Mouse (Mus musculus) midbrain, embryonic 16.5 days (tissue): Measurements from ENCODE around the gene Ceacam16. TPM values are rescaled to one million over a fixed set of nuclear protein-coding genes. Genes with fewer than 3 reads are reported as not detected.

Experiments
- ATAC-seq: fragments of 200-750 bp; cut with Nextera tagmentation; 2 replicates; pipeline ENCODE4 v1.8.0; 2017; ENCODE audit warnings: moderate TSS enrichment
- H3K27ac ChIP-seq: fragments of 300-500 bp; sonication (generic); 2 replicates; pipeline ENCODE4 v1.5.1; 2014; ENCODE audit warnings: mild to moderate bottlenecking, low read length, mixed read lengths
- H3K27me3 ChIP-seq: fragments of 300-500 bp; sonication (generic); 2 replicates; pipeline ENCODE4 v1.6.1; 2014; ENCODE audit warnings: low read depth, low read length, mixed read lengths; ENCODE audit not compliant: control insufficient read depth, insufficient read depth
- H3K36me3 ChIP-seq: fragments of 300-500 bp; sonication (generic); 2 replicates; pipeline ENCODE4 v1.6.1; 2014; ENCODE audit warnings: mild to moderate bottlenecking, low read length, moderate library complexity, mixed read lengths; ENCODE audit not compliant: control insufficient read depth, insufficient read depth
- H3K4me1 ChIP-seq: fragments of 300-500 bp; sonication (generic); 2 replicates; pipeline ENCODE4 v1.6.1; 2014; ENCODE audit warnings: mild to moderate bottlenecking, low read length, mixed read lengths; ENCODE audit not compliant: control insufficient read depth, insufficient read depth
- H3K4me2 ChIP-seq: fragments of 300-500 bp; sonication (generic); 2 replicates; pipeline ENCODE4 v1.6.1; 2014; ENCODE audit warnings: mild to moderate bottlenecking, low read length, mixed read lengths
- H3K4me3 ChIP-seq: fragments of 300-500 bp; sonication (generic); 2 replicates; pipeline ENCODE4 v1.5.1; 2014; ENCODE audit warnings: low read depth, mild to moderate bottlenecking, low read length, moderate library complexity, mixed read lengths
- H3K9ac ChIP-seq: fragments of 300-500 bp; sonication (generic); 2 replicates; pipeline ENCODE4 v1.6.1; 2014; ENCODE audit warnings: low read depth, low read length, mixed read lengths
- H3K9me3 ChIP-seq: fragments of 300-500 bp; sonication (generic); replicated peaks from 2 replicates; pipeline ENCODE4 v1.6.1; 2014; ENCODE audit warnings: mild to moderate bottlenecking, low read length, mixed read lengths; ENCODE audit not compliant: control insufficient read depth, poor library complexity, severe bottlenecking
- WGBS: fragments of 180-500 bp; shearing (Covaris S2); extraction: QIAGEN DNeasy Blood & Tissue Kit; methylation state at CpG from one replicate; pipeline ENCODE4 v1.1.7; 2014; 5-methylcytosine and 5-hydroxymethylcytosine counted together
- polyA plus RNA-seq: library from polyadenylated mRNA; unstranded; fragments of >200 nt; fragmentation: Nextera tagmentation; extraction: Ambion mirVana; gene quantifications from 2 replicates; pipeline ENCODE4 v1.2.1, GENCODE M21; 2015

Gene Ceacam16
- polyA plus RNA-seq, 1 experiment from 2014 or later = 1.6 TPM

DNA sequence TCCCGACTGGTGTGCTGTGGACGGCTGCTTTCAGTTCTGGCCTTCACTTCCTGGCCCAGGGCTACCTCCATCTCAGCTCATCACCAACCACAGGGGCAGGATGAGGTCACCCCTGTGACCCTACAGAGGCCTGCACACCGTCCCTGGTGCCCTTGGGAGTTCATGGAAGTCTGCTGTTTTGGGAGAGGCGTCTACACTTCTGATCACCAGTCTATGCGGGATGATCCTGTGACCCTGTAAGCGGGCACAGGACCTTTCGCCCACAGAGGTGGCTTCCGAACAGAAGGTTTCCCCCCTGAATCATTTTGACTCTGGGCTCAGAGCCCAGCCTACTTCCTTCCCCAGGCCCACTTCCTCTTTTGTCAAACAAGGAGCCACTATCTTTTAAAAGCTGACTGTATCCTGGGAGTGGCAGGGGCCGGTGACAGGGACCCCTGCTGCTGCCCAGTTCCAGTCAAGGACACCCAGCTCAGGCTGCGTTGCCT lies 10.1 kb upstream of the Ceacam16 start:
- H3K27me3 ChIP-seq = no peaks in the 10 kb centered on the region
- whole genome bisulfite sequencing = 75% methylated on average over 10 of the region's 10 CpGs

GRCm38 (mm10) chr7:19867751-19868399 lies 6.8 kb upstream of the Ceacam16 start:
- H3K27me3 ChIP-seq = no peaks in the 10 kb centered on the region
- H3K9me3 ChIP-seq = no peaks in the 10 kb centered on the region
- H3K4me2 ChIP-seq = no peak overlapping the region
- H3K36me3 ChIP-seq = no peaks in the 10 kb centered on the region
- H3K4me3 ChIP-seq = no peak overlapping the region
- ATAC-seq = no peak
- no peak overlapping the region for H3K9ac ChIP-seq
- WGBS = 90% methylated on average over 16 of the region's 16 CpGs
- no peaks in the 10 kb centered on the region for H3K4me1 ChIP-seq
- no peak overlapping the region for H3K27ac ChIP-seq

More for the DNA sequence above, 10.1 kb upstream of the Ceacam16 start:
- no peak for ATAC-seq
- H3K9ac ChIP-seq = no peak overlapping the region
- no peak overlapping the region for H3K4me2 ChIP-seq
- no peaks in the 10 kb centered on the region for H3K9me3 ChIP-seq
- no peak overlapping the region for H3K4me3 ChIP-seq
- H3K4me1 ChIP-seq = no peaks in the 10 kb centered on the region
- H3K36me3 ChIP-seq = no peaks in the 10 kb centered on the region
- no peak overlapping the region for H3K27ac ChIP-seq

DNA sequence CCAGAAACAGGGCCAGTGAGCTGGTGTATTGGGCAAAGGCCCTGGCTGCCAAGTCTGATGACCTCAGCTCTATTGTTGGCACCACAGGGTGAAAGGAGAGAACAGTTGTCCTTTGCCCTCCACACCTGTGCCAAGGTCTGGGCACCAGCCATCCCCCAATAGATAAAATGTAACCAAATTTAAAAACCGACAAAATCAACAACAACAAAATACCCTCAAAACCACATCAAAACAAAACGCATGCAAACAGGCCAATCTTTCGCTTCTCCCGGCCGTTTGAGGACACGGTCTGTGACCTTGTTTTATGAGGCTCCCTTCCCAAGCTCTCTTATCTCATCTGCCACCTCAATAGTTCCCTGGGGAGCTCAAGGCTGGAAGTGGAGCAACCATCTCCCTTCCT lies 5.4 kb upstream of the Ceacam16 start:
- no peaks in the 10 kb centered on the region for H3K36me3 ChIP-seq
- ATAC-seq = no peak
- no peak overlapping the region for H3K4me2 ChIP-seq
- H3K9ac ChIP-seq = no peak overlapping the region
- H3K4me3 ChIP-seq = no peak overlapping the region
- no peaks in the 10 kb centered on the region for H3K4me1 ChIP-seq
- no peaks in the 10 kb centered on the region for H3K9me3 ChIP-seq
- WGBS = 91% methylated on average over 6 of the region's 6 CpGs
- H3K27me3 ChIP-seq = no peaks in the 10 kb centered on the region
- H3K27ac ChIP-seq = no peak overlapping the region

DNA sequence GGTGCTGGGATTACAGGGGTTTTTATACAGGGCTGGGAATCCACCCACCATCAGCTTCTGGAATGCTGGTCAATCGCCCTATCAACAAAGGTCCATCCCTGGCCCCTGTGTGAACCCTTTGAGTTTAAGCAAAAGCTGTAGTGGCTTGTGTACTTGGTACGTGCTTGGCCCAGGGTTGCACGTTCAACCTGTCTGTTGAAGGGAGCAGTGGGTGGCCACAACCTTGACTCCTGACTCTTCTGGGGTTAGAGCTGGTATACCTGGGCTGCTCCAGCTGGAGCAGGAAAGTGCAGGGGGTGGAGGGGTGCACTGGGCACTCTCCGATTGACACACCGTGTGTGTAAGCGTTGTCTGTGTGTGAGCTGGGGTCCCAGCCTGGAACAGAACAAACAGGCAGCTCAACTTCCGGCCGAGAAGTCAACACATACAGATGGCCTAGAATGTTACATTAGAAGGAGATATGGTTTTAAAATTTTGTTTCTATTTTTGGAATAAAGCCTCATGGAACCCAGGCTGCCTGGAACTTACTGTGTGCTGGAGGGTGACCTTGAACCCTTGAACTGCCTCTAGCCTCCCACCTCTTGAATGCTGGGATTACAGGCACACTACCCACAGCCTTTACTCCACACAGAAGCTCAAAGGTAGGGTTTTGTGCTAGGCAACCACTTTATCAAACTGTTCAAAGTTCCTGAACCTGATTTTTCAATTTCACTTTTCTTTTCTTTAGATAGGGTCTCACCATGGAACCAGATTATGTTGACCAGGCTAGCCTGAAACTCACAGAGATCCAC lies 4.3 kb upstream of the Ceacam16 start:
- no peak overlapping the region for H3K27ac ChIP-seq
- H3K27me3 ChIP-seq = no peaks in the 10 kb centered on the region
- no peak for ATAC-seq
- H3K4me2 ChIP-seq = no peak overlapping the region
- no peak overlapping the region for H3K4me3 ChIP-seq
- no peak overlapping the region for H3K9ac ChIP-seq
- no peaks in the 10 kb centered on the region for H3K36me3 ChIP-seq
- H3K9me3 ChIP-seq = no peaks in the 10 kb centered on the region
- WGBS = 87% methylated on average over 8 of the region's 8 CpGs
- H3K4me1 ChIP-seq = no peaks in the 10 kb centered on the region

- H3K4me3 ChIP-seq = no peak overlapping the region
- H3K9ac ChIP-seq = no peak overlapping the region
- no peaks in the 10 kb centered on the region for H3K4me1 ChIP-seq
- no peaks in the 10 kb centered on the region for H3K9me3 ChIP-seq
- H3K27me3 ChIP-seq = no peaks in the 10 kb centered on the region
- no peak overlapping the region for H3K27ac ChIP-seq
- 34% methylated on average over 2 of the region's 2 CpGs for WGBS
- peak; percentile 10; the same call in 1 of the 2 replicates for ATAC-seq
- no peaks in the 10 kb centered on the region for H3K36me3 ChIP-seq
- H3K4me2 ChIP-seq = no peak overlapping the region
These were observed 3.1 kb upstream of the Ceacam16 start for GRCm38 (mm10) chr7:19864241-19864640.

DNA sequence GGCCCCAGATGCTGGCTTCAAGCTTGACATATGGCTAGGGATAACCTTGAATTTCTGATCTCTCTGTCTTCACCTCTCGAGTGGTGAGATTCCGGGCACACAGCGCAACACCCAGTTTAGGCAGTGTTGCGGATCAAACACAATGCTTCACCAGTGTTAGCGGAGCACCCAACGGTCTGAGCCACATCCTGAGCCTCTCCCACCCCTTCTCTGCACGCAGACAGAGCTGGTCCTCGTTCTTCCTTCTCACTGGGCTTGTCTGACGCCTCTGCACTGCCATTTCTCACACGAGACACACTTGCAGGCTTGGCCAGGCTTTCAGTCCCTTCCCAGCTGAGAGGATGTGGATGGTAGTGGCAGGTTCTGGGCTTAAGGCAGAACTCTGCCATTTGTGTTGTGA lies 1.4 kb downstream of the Ceacam16 start:
- ATAC-seq = no peak
- H3K36me3 ChIP-seq = no peaks in the 10 kb centered on the region
- H3K9ac ChIP-seq = no peak overlapping the region
- no peaks in the 10 kb centered on the region for H3K4me1 ChIP-seq
- no peaks in the 10 kb centered on the region for H3K27me3 ChIP-seq
- 81% methylated on average over 10 of the region's 10 CpGs for WGBS
- H3K4me2 ChIP-seq = no peak overlapping the region
- H3K27ac ChIP-seq = no peak overlapping the region
- no peak overlapping the region for H3K4me3 ChIP-seq
- no peaks in the 10 kb centered on the region for H3K9me3 ChIP-seq

DNA sequence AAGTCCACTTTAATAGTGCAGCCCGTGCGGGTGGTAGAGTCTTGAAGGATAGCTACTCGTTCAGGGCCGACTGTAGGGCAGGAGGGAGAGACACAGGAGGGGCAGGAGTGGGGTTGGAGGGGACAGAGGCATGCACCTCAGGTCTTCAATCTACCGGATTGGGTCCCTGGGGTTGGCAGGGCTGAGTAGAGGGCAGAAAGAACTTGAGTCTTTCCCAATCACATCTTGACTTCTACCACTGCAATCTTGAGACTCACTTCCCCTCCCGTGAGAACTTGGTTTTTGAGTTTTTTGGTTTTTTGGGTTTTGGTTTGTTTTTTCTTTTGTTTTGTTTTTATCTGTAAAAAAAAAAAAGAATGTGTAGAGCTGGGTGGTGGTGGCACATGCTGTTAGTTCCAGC lies 4.8 kb downstream of the Ceacam16 start:
- Histone ChIP-seq H3K36me3 (no peaks in the 10 kb centered on the region), H3K9me3 (no peaks in the 10 kb centered on the region), H3K4me2 (no peak overlapping the region), H3K27me3 (no peaks in the 10 kb centered on the region), H3K9ac (no peak overlapping the region), H3K4me3 (no peak overlapping the region), H3K27ac (no peak overlapping the region), H3K4me1 (no peaks in the 10 kb centered on the region)
- WGBS = 86% methylated on average over 6 of the region's 6 CpGs
- ATAC-seq = no peak

GRCm38 (mm10) chr7:19855663-19856062 lies 5.4 kb downstream of the Ceacam16 start:
- Histone ChIP-seq H3K4me1 (no peaks in the 10 kb centered on the region), H3K36me3 (no peaks in the 10 kb centered on the region), H3K9ac (no peak overlapping the region), H3K4me2 (no peak overlapping the region), H3K9me3 (no peaks in the 10 kb centered on the region), H3K27ac (no peak overlapping the region), H3K4me3 (no peak overlapping the region), H3K27me3 (no peaks in the 10 kb centered on the region)
- ATAC-seq = no peak
- 86% methylated on average over 5 of the region's 5 CpGs for WGBS

DNA sequence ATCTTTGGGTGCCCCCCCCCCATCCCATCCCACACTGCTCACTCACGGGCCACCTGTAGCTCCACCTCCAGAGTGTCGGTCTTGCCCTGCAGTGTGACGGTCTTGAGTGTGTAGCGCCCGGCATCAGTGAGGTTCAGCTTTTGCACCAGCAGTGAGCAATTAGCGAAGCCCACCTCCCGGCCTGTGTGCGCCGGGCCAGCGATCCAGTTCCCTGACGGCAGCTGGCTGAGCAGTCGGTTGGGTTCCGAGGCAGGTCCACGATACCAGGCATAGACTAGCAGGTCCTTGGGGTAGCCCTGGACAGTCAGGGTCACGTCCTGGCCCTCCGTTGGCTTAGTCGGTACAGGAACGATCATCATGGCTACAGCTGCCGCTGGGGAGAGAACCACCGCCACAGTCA lies 7.6 kb downstream of the Ceacam16 start:
- Histone ChIP-seq H3K4me3 (no peak overlapping the region), H3K4me2 (no peak overlapping the region), H3K27ac (no peak overlapping the region), H3K4me1 (no peaks in the 10 kb centered on the region), H3K9me3 (no peaks in the 10 kb centered on the region), H3K27me3 (no peaks in the 10 kb centered on the region), H3K9ac (no peak overlapping the region), H3K36me3 (no peaks in the 10 kb centered on the region)
- no peak for ATAC-seq
- WGBS = 90% methylated on average over 20 of the region's 20 CpGs
